Mouse (Mus musculus) CD4-positive naive resting alpha-beta T cell, adult 57 days (primary cell): ENCODE measurements around the gene Vmn2r24. TPM values are rescaled to one million over a fixed set of nuclear protein-coding genes. Genes with fewer than 3 reads are reported as not detected.

Experiments
- total RNA-seq: library from RNA; stranded (reverse); gene quantifications from one replicate; pipeline ENCODE4 v1.2.4, GENCODE M21; 2023

Gene Vmn2r24
- not detected for total RNA-seq

DNA sequence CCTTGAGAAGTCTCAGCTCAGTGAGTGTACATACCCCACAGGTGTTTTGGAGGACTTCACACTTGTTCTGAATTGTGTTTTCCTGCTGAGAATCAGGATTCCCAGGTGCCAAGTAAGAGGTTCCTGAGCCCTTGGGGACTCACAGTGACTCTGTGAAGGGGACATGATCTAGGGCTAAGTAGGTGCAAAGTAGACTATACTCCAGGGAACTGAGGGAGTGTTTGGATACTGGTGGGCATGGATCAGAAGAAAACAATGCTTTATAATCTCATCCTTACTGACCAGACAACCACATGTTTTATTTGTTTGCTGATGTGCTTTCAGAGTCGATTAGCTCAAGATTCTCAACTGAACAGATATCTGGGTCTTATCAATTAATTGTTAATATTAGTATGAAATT, at the start of gene Vmn2r24:
Vmn2r24 (plus strand) TSS at position 301 of the 400 bp plus-strand sequence.

DNA sequence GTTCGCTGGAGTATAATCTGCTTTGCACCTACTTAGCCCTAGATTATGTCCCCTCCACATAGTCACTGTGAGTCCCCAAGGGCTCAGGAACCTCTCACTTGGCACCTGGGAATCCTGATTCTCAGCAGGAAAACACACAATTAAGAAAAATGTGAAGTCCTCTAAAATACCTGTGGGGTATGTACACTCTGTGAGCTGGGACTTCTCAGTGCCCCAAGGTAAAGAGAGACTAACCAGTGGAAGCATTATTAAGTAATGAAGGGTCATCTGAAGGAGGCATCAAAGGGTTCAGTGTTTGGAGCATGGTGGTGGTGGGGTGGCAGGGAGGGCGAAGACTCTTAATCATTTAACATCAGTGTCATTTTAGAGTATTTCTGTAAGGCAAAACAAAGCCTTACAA, 74.7 kb downstream of the Vmn2r24 start, which contains the start of gene Vmn2r25:
Vmn2r25 (minus strand) TSS at position 101 of the 400 bp plus-strand sequence.

Other genes with a start within 250 kb of the Vmn2r24 start
- not detected for gene Vmn2r21, start 245.5 kb upstream of the Vmn2r24 start, total RNA-seq
- gene Vmn2r22, start 128.2 kb upstream of the Vmn2r24 start, total RNA-seq, result not detected
- not detected for gene Vmn2r23, start 76.2 kb upstream of the Vmn2r24 start, total RNA-seq
- not detected for gene Vmn2r25, start 74.6 kb downstream of the Vmn2r24 start, total RNA-seq
- gene Vmn2r26, start 245.7 kb downstream of the Vmn2r24 start, total RNA-seq, result 0.15 TPM